Mouse (Mus musculus) thymus, postnatal 10 days (tissue): Measurements from ENCODE around the gene Exosc3.

Source experiments
- DNase-seq, 2 experiments: peaks; one replicate each; pipeline ENCODE4 v3.0.0; 2021; ENCODE audit warnings: low spot score in 2 of 2

Gene Exosc3

GRCm38 (mm10) chr4:45279981-45280548, 62.5 kb downstream of the Exosc3 start:
- peak; percentile 25 to 66 for DNase-seq

- DNase-seq = no peak
Measured at GRCm38 (mm10) chr4:45279292-45279691, 63.2 kb downstream of the Exosc3 start.

GRCm38 (mm10) chr4:45275770-45276169, 66.8 kb downstream of the Exosc3 start:
- DNase-seq = no peak

- DNase-seq = no peak
Measured at GRCm38 (mm10) chr4:45271041-45271452, 71.5 kb downstream of the Exosc3 start.

GRCm38 (mm10) chr4:45267883-45268282, 74.6 kb downstream of the Exosc3 start:
- DNase-seq = no peak
